Mouse (Mus musculus) liver, postnatal 0 days (tissue): ENCODE measurements at regions not wholly inside any gene's neighbourhood (a gene's known extent, or its start where the extent isn't known, plus 50 kb on each side); places are given as distances from the start of the nearest gene placed in this dataset.

ENCODE experiments used
- ATAC-seq: fragments of 200-750 bp; cut with Nextera tagmentation; 2 replicates; pipeline ENCODE4 v1.8.0; 2017; ENCODE audit warnings: mild to moderate bottlenecking, moderate library complexity
- DNase-seq: peaks from one replicate; pipeline ENCODE4 v3.0.0-alpha.2; 2016
- H3K27ac ChIP-seq: fragments of 300-500 bp; sonication (generic); 2 replicates; pipeline ENCODE4 v1.5.1; 2014; ENCODE audit warnings: antibody characterized with exemption, moderate library complexity, mild to moderate bottlenecking, low read depth
- H3K27me3 ChIP-seq: fragments of 300-500 bp; sonication (generic); 2 replicates; pipeline ENCODE4 v1.6.1; 2014; ENCODE audit warnings: low read length, control low read depth, mixed read lengths; ENCODE audit not compliant: insufficient read depth
- H3K36me3 ChIP-seq: fragments of 300-500 bp; sonication (generic); replicated peaks from 2 replicates; pipeline ENCODE4 v1.6.1; 2014; ENCODE audit warnings: mild to moderate bottlenecking, control low read depth, low read length, moderate library complexity, mixed read lengths; ENCODE audit not compliant: insufficient read depth
- H3K4me1 ChIP-seq: fragments of 300-500 bp; sonication (generic); 2 replicates; pipeline ENCODE4 v1.6.1; 2014; ENCODE audit warnings: antibody characterized with exemption, mild to moderate bottlenecking, control low read depth; ENCODE audit not compliant: insufficient read depth
- H3K4me2 ChIP-seq: fragments of 300-500 bp; sonication (generic); 2 replicates; pipeline ENCODE4 v1.6.1; 2014; ENCODE audit warnings: low read depth, mild to moderate bottlenecking, low read length, moderate library complexity, mixed read lengths
- H3K4me3 ChIP-seq: fragments of 300-500 bp; sonication (generic); 2 replicates; pipeline ENCODE4 v1.5.1; 2014; ENCODE audit warnings: low read depth, low read length
- H3K9ac ChIP-seq: fragments of 300-500 bp; sonication (generic); replicated peaks from 2 replicates; pipeline ENCODE4 v1.6.1; 2014; ENCODE audit warnings: mild to moderate bottlenecking, moderate library complexity
- H3K9me3 ChIP-seq: fragments of 300-500 bp; sonication (generic); 2 replicates; pipeline ENCODE4 v1.6.1; 2016; ENCODE audit warnings: mild to moderate bottlenecking, control low read depth, low read length, mixed read lengths
- CTCF ChIP-seq: sonication (generic); IDR thresholded peaks from 2 replicates; pipeline ENCODE4 v1.5.1; 2016; ENCODE audit warnings: antibody characterized with exemption, low read depth
- EP300 ChIP-seq: IDR thresholded peaks from 2 replicates; pipeline ENCODE4 v1.6.1; 2016; ENCODE audit warnings: antibody characterized with exemption, low read depth, mild to moderate bottlenecking
- WGBS: fragments of 180-500 bp; shearing (Covaris S2); extraction: QIAGEN DNeasy Blood & Tissue Kit; methylation state at CpG from one replicate; pipeline ENCODE4 v1.1.7; 2014; ENCODE audit not compliant: insufficient replicate concordance; 5-methylcytosine and 5-hydroxymethylcytosine counted together

GRCm38 (mm10) chr10:126169095-126169873, 203.3 kb downstream of the Lrig3 start:
- Histone ChIP-seq H3K36me3 (no peaks in the 10 kb centered on the region), H3K27me3 (no peaks in the 10 kb centered on the region), H3K4me2 (no peak overlapping the region), H3K9ac (no peak overlapping the region), H3K4me3 (no peak overlapping the region), H3K9me3 (no peaks in the 10 kb centered on the region), H3K27ac (no peak overlapping the region), H3K4me1 (no peaks in the 10 kb centered on the region)
- no peak for ATAC-seq
- WGBS: 79% methylated on average over 25 of the region's 25 CpGs
- DNase-seq: no peak
- TF ChIP-seq EP300 (no peak), CTCF (no peak)

- DNase-seq: no peak
Measured at GRCm38 (mm10) chr10:126169874-126170163, 203.9 kb downstream of the Lrig3 start.

GRCm38 (mm10) chr10:126176759-126177473, 210.9 kb downstream of the Lrig3 start:
- no peaks in the 10 kb centered on the region for H3K36me3 ChIP-seq
- 73% methylated on average over 4 of the region's 4 CpGs for WGBS
- no peaks in the 10 kb centered on the region for H3K4me1 ChIP-seq
- DNase-seq: no peak
- H3K9ac ChIP-seq: no peak overlapping the region
- H3K27ac ChIP-seq: no peak overlapping the region
- no peak overlapping the region for H3K4me3 ChIP-seq
- no peak overlapping the region for H3K4me2 ChIP-seq
- no peaks in the 10 kb centered on the region for H3K9me3 ChIP-seq
- H3K27me3 ChIP-seq: no peaks in the 10 kb centered on the region
- TF ChIP-seq CTCF (no peak), EP300 (no peak)
- ATAC-seq: no peak

More at GRCm38 (mm10) chr10:126169874-126170163, 203.9 kb downstream of the Lrig3 start:
- TF ChIP-seq EP300 (no peak), CTCF (no peak)
- no peaks in the 10 kb centered on the region for H3K27me3 ChIP-seq
- H3K9me3 ChIP-seq: no peaks in the 10 kb centered on the region
- no peak overlapping the region for H3K4me3 ChIP-seq
- H3K36me3 ChIP-seq: no peaks in the 10 kb centered on the region
- H3K9ac ChIP-seq: no peak overlapping the region
- H3K4me2 ChIP-seq: no peak overlapping the region
- 54% methylated on average over 5 of the region's 5 CpGs for WGBS
- ATAC-seq: no peak
- no peaks in the 10 kb centered on the region for H3K4me1 ChIP-seq
- no peak overlapping the region for H3K27ac ChIP-seq

- WGBS: 76% methylated on average over 2 of the region's 2 CpGs
- ATAC-seq (no peak), DNase-seq (no peak)
- Histone ChIP-seq H3K27me3 (no peaks in the 10 kb centered on the region), H3K4me1 (no peaks in the 10 kb centered on the region), H3K4me3 (no peak overlapping the region), H3K4me2 (no peak overlapping the region), H3K27ac (no peak overlapping the region), H3K9me3 (no peaks in the 10 kb centered on the region), H3K9ac (no peak overlapping the region), H3K36me3 (no peaks in the 10 kb centered on the region)
- TF ChIP-seq EP300 (no peak), CTCF (no peak)
Measured at GRCm38 (mm10) chr10:126182386-126182785, 216.4 kb downstream of the Lrig3 start.

- 55% methylated on average over 2 of the region's 2 CpGs for WGBS
- H3K9ac ChIP-seq: no peak overlapping the region
- H3K4me2 ChIP-seq: no peak overlapping the region
- DNase-seq: no peak
- H3K9me3 ChIP-seq: no peaks in the 10 kb centered on the region
- H3K4me3 ChIP-seq: no peak overlapping the region
- H3K36me3 ChIP-seq: no peaks in the 10 kb centered on the region
- no peaks in the 10 kb centered on the region for H3K4me1 ChIP-seq
- H3K27me3 ChIP-seq: no peaks in the 10 kb centered on the region
- H3K27ac ChIP-seq: no peak overlapping the region
- no peak for TF ChIP-seq CTCF
- no peak for TF ChIP-seq EP300
- ATAC-seq: no peak
Measured at GRCm38 (mm10) chr10:126183961-126184360, 218.0 kb downstream of the Lrig3 start.

GRCm38 (mm10) chr10:126185410-126185809, 219.4 kb downstream of the Lrig3 start:
- no peaks in the 10 kb centered on the region for H3K27me3 ChIP-seq
- TF ChIP-seq CTCF (no peak), EP300 (no peak)
- H3K4me1 ChIP-seq: no peaks in the 10 kb centered on the region
- no peaks in the 10 kb centered on the region for H3K36me3 ChIP-seq
- 82% methylated on average over 5 of the region's 5 CpGs for WGBS
- no peak for DNase-seq
- no peak overlapping the region for H3K27ac ChIP-seq
- no peaks in the 10 kb centered on the region for H3K9me3 ChIP-seq
- H3K9ac ChIP-seq: no peak overlapping the region
- no peak for ATAC-seq
- no peak overlapping the region for H3K4me3 ChIP-seq
- H3K4me2 ChIP-seq: no peak overlapping the region
